Mouse (Mus musculus) spleen, adult 18-20 months (tissue): Measurements from ENCODE around the gene Bace2.
A peak's percentile ranks its signal among the peaks of the same experiment; 100 is the strongest.

ENCODE experiments used
- DNase-seq, 2 experiments: peaks; one replicate each; pipeline ENCODE4 v3.0.0; 2022; ENCODE audit warnings: mixed read lengths in 2 of 2

Bace2 gene

DNA sequence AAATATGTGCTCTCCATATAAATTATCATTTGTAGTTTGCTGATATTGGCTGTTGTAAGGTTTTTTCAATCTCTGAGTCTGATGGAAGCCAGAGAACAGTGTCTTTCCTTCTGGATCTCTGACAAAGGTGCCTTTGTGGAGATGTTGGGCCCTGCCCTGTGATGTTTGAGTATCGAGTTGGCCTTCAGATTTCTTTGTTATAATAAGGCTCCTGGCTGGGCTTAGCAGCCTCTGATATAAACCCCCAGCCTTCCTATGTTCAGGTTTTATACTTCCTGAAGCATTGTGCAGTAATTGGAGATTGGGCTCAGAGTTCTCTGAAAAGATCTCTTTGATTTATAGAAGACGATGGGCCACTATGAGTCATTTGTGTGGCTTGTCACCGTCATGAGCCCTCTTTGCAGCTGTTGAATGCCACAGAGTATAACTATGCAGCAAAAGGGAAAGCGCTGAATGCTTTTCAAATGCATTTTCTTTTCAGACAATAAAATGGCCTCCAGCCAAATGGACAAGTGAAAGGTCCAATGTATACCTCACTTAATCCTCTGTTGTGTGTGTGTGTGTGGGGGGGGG is 45.8 kb downstream of the Bace2 start:
- DNase-seq, result no peak

DNA sequence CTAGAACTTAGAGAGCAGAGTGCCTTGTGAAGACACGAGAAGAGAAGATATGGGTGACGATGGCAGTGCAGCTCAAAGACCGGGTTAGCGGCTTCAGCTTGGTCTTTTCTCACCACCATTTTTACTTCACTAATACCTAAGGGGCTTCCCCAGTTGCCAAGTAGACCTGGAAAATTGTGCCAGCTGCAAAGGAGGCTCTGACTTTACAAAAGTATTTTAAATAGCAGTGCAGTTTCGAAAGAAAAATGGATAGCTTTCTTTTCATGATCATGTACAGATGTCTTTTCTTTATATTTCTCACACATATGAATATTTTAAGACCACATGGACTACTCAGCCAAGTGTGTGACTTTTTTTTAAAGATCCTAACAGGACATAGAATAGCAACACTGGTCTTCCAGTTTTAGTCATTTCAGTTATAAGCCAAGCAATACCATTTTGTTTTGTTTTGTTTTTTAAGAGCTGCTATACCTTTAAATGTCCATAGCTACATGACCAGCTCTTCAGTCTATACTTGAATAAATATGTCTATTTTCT is 49.0 kb downstream of the Bace2 start:
- no peak for DNase-seq

DNA sequence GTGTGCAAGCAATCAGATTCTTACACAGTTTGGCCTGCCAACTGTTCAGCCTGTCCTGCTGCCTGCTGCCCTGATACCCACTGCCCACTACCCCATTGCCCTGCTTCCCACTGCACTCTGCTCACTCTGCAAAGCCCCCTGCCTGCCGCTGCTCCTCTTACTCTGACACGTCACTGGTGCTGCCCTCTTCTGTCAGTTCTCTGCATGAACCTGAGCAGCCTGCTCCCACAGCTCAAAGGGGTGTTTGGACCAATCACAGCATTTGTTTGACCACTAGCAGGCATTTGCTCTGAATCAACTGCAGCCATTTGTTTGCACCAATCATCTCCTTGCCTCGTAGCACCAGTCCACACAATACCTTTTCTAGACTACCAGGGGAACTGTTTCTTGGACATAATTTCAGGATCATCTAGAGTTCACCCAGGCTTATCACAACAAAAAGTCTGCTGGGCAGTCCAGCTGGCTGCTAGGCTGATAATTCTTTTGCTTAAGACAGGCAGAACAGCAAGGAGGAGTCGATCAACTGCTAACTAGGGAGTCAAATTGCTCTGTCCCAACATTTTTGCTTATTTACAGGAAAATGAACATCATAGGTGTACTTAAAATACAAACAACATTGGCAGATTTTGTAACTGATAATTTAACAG is 61.5 kb downstream of the Bace2 start:
- peak in 1 of 2 experiments; percentile 6 for DNase-seq

DNA sequence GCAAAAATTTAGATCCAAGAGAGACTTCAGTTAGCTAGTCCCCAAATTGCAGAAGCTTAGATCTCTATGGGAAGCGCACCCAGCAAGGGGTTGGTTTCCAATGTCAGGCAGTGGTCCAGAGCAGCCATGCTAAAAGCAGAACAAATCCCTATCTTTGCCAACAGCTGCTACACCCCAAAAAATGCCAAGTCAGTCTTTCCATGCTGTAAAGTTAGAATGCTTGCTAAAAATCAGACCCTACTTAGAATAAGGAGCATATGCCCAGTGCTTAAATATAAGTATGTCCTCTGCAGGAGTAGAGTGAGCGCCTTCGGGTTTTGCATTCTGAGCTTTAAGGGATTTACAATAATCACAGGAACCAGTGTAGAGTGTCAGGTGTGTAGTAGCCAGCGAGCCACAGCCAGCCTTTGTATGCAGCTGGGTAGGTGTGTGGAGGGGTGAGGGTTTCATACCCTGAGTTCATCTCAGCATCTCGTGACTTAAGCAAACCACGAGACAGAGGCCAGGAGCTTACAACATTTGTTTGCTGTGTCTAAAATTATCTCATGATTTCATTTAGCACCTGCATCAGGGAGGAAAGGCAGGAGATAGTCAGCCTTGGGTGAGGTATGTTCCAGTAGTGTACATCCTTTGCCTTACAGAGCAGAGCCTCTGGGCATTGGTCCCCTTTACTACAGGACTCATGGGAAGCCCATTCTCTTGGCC is 62.4 kb downstream of the Bace2 start:
- no peak for DNase-seq

DNA sequence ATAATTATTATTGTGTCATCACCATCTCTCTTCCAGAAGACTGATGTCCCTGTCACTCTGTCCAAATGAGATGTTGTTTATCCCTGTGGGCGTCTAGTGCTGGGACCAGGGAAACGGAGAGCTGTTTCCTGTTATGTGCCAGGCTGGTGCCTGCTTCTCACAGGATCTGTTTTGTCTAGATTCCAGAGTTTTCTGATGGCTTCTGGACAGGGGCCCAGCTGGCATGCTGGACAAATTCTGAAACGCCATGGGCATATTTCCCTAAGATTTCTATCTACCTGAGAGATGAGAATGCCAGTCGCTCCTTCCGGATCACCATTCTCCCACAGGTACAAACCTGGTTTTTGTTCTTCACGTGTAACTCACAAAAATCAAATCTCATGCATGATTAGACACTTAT is 65.1 kb downstream of the Bace2 start:
- no peak for DNase-seq

DNA sequence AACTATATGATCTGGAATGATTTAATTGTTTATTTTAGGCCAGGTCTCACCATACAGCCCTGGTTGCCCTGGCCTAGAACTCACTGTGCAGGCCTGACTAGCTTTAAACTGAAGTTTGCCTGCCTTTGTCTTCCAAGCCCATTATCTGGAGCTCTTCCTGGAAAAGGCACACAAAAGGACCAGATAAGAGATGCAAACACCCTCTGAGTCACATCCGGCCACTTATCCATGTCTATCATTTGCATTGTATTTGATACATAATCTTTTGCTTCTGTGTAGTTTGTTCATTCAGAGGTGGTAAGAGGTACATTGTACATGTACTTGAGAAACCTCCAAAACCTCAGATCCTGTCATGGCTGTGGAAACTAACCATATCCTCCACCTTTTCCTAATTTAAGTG is 67.1 kb downstream of the Bace2 start:
- no peak for DNase-seq

DNA sequence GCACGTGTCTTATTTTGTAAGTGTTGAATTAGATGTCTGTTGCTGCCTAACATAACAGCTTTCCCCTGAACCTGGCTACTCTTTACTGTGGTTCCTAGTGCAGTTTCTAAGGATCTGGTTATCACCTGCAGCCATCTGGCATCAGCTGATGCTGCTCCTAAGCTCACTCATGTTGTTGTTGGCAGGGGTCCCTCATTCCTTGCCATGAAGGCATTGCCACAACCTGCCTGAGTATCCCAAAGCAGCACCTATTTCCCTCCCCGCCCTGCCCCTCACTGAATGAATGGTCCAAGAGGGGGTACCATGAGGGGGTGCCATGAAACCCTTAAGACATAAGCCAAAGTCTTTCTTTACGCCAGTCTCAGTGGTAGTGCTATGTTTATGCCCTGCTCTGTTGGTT is 71.5 kb downstream of the Bace2 start:
- no peak for DNase-seq

DNA sequence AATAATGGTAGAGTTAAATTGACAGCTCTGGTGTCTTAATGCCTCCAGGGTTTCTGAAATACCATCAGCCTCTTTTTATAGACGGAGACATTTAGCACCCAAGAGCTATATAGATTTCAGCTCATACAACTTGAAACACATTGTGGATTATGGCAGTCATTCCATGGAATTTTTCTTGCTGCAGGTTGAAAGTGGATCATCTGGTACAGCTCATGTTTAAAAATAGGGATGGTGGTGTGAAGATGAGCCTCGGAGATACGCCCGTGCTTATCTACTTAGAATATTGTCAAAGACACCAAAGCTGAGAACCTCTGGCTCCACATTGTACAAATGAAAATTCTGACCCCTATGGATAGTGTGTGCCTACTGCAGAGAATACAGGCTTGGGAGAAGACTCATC is 73.5 kb downstream of the Bace2 start:
- DNase-seq, result no peak

DNA sequence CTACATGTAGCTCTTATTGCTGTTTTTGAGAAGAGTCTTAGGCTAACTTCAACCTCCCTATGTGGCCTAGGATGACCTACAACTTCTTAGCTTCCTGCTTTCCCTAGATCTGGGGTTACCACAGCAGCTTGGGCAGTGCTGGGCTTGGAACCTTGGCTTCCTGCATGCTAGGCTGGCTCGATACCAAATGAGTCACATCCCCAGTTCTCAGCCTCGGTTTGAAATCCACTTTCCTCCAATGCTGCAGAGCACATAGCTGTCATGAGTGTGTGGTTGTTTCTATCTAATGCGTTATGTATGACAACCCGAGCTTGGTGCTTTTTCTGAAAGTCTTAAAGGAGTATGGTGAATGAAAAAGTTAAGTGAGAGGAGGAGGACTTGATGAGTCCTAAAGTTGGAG is 74.8 kb downstream of the Bace2 start:
- DNase-seq, result no peak

DNA sequence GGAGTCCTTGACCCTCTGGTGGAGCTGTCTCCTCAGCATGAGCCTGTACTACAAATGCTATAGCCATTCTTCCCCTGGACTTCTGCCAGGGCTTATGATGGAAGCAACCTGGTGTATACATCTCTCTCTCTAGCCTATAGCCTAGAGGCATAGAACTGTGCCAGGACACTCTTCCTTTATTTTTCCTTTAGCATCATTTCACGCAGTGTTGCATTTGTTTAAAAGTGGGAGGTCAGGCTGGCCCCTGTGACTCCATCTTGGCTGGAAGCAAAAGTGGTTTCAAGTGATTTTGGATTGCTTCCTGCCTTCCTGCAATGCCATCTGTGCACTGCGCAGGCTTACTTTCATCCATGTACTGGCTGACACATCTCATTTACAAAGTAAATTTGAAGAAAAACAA is 77.7 kb downstream of the Bace2 start:
- DNase-seq, result no peak

DNA sequence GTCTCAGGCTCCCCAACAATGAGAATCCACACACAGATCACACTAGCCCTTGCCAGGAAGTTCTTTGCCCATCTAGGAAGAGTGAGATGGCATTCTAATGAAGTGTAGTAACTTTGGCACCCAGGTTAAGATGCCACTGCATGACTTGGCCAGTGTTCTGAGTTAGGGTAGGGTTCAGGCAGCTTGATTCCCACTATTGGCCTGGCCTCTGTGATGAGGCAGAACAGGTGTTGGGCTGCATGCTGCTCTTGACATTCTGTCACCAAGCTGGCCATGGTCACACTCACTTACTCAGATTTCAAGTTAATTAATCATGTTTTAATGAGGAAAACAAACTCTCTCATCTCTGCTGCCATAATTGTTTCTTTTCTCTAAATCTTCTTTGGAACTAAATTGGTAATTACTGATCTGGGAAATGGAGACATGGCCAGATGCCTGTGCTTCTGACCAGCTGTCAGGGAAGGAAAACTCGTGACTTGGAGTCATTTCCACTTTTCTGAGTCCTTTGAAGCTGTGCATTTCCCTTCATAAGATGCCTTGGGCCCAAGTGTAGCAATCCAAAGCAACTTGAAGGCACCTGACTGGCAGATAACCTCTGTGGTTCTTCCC is 81.0 kb downstream of the Bace2 start:
- no peak for DNase-seq

DNA sequence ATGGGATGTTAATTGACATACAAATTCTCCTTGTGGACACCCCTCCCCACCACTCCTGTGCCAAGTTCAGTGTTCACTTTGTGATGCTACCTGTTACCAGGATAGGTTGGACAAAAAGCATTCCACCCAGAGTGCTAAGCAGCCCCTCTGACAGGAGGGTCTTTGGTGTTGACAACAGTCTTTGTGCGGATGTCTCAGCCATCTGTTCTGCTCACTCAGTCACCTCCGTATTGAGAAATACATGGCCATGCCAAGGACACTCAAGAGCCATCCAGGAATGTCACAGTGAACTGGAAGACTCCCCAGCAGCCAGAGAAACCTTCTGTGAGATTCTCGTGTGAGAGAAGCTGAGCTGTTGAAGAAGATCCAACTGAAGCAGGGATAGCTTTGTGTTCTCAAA is 81.6 kb downstream of the Bace2 start:
- no peak for DNase-seq

DNA sequence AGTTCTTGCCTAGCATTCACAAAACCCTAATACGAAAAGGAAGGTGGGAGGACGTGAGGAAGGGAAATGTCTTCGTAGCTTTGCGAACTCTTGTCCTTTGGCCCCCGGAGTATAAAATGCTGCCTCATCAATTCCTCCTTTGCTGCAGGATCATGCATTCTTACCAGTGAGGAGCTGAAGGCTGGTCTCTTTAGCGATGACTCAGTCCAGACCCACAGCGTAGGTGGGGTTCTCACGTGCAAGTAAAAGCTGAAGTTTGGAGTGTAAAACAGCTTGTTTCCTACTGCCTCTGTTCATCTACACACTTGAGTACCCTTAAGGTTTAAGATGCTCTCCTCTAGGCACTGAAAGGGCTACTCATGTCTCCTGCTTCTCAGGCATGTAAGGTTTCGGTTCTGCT is 85.4 kb downstream of the Bace2 start:
- no peak for DNase-seq

DNA sequence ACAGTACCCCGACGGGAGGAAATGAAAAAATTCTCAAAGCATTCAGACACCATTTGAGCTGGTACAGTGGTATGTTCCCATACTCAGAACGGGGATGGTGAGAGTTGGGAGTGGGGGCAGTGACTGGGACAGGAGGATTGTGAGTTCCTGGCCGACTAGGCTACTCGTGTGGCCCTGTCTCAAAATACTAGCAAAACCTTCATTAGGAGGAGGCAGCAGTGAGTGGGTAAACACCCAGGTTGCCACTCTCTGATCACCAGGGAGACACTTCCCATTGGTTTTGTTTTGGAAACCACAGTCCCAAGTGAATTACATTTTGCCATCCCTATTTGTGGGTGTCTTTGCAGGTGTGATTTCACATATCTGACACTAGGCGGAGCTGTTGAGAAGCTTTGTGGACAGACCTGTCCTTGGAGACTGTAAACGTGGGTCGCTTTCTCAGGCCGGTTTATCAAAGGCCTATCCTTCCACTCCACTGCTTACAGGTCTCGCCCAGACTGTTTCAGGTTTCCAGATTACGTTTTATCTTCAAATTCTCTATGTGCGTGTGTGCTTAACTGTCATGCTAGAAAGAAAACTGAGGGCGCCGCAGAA is 87.2 kb downstream of the Bace2 start:
- peak in 1 of 2 experiments; percentile 13 for DNase-seq

DNA sequence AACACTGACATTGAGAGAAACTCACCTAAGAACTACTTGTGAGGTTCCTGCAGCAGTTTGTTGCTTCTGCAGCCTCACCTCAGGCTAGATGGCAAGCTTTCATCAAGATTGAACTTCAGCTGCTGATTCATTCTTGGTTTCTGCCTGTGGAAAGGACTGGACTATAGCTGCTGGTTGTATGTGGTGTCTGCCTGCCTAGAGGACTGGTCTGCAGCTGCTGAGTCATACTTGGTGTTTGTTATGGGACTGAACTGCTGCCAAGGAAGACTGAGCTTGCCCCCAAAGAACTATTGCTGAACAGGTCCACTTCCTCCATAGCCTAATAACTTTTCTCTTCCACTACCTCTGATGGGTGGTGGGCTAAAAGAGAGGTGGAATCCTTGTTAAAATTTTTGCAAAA is 90.8 kb downstream of the Bace2 start:
- no peak for DNase-seq

DNA sequence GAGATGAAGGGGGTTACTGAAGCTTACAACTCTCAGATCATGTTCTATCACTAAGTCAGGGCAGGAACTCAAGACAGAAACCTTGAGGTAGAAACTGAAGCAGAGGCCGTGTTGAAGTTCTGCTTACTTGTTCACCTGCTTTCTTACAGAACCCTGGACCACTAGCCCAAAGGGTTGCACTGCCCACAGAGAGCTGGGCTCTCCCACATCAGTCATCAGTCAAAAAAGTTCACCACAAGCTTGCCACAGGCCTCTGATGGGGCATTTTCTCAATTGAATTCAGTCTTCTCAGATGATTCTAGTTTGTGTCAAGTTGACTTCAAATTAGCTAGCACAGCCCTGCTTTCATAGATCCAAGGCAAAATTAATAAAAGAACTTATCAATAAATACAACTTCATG is 103.3 kb downstream of the Bace2 start:
- no peak for DNase-seq

DNA sequence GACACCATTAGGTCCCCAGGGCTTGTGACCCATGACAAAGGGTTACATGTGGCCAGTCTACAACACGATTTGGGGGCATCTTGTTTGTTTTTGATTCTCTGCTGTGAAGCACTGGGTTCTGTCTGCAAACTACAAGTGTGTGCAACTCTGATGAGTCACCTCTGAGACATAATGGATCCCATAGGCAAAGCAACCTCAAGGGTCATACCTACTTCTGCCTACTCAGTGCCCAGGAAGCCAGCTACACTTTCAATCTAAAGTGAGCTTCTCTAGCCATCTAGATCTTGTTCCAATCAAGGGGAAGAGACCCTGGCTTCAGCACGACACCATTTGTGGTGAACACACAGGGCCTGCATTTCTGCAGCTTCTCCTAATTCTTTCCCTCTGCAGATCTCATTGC is 104.7 kb downstream of the Bace2 start:
- no peak for DNase-seq

DNA sequence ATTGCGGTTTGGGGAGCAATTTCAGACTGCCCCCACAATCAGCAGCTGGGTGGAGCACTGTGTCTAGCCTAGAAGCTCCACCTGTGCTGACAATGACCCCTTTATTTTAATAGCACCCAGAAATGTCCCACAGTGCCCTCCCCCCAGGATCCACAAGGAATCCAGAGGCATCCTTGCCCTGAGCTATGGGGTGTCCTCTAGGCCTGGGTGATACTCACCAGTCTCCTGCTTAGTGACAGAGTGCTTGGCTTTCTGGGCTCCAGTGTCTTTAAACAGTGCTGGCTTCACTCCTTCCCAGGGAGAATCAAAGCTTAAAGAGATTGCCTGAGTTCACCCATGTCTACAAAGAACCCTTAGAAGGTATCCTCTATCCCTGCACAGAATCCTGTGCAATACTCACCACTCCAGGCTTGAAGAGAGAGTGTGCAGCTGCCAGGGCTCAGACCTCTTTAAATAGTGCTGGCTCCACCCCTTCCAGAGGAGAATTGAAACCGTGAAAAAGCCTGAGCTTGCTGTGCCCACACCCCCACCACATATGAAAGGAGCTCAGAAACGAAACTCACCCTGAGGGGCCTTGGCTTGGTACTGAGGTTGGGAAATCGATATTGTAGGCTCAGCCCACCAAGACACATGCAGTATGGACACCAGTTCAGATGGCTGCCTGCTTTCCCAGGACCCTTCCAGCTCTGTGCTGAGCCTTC is 106.1 kb downstream of the Bace2 start, which contains the start of gene Mx1:
Mx1 (minus strand) TSS at position 427 of the 701 bp plus-strand sequence.
- peak in 1 of 2 experiments; percentile 31 for DNase-seq

DNA sequence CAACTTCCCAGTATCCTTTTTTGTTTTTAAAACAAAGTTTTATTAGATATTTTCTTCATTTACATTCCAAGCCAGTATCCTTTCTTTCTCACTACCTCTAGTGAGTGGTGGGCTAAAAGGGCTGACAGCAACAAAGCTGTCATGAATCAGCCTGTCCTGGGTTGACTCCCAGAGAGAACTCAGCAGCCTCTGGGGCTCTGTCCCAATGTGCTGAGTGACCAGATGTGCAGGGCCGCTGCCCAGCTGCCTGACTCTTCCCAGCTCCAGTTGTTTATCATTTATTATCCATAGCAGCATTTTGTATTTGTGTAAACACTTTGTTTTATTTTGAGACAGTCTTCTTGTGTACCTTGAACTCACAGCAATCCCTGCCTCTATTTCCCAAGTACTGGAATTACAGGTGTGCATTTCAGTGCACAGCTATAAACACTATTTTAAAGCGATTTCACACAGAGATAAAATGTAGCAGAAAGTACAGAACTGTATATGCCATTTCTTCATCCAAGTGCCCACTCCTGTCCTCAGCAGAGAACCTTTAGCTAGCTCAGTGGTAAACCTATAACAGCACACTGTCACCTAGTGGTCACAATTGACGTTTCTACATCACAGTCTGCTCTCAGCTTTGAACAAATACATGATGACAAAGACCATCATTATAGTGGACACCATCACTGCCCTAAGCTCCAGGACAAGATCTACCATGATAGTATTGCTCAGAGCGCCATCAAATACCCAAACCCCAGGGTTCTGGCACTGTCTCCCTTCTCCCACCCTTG is 109.8 kb downstream of the Bace2 start:
- no peak for DNase-seq

DNA sequence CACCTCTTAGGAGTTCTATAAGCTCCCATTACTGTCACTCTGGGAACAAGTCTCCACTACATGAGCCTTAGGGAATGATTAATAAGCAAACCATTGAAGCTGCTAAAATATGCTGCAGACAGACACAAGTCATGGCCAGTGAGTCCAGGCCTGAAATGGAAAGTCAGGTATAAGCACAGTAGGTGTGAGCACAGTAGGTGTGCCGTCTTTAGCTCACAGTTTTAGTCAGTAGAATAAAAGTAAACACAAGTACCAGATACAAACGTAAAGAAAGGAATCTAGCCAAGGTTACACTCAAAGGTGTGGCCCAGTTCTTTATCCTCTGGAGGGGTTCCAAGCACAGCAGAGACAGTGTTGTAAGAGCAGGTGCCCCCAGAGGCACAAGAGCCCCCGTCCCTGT is 110.9 kb downstream of the Bace2 start:
- no peak for DNase-seq

DNA sequence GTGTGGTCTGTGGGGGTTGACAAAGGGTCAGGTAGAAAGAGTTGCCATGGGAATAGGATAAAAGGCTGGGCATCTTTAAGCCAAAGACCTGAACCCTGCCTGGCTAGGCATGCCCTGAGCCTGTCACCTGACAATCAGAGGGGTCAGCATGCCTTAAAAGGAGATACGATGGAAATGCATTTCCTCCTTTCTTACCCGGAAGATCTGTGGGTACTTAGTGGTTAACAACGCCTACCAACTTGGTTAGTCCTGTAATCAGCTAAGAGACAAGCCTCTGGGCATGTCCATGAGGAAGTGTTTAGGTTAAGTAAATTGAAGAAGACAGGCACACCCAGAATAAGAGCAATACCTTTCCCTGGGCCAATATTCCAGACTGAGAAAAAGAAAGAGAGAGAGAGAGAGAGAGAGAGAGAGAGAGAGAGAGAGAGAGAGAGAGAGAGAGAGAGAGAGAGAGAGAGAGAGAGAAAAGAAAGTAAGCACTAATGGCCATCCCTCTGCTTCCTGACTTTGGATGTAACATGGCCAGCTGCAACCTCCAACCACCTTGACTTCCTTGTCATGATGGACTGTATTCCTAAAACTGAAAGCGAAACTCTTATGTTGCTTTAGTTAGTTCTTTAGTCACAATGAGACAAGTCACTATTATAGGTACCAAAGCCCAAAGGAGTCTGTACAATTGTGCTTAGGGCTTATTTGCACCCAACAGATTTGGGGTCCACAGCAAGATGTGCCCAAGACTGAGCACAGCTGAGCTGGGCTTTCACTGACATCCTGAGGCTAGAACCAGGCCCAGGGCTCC is 111.7 kb downstream of the Bace2 start:
- no peak for DNase-seq
